Mouse (Mus musculus): ENCODE measurements around the gene Uchl5. TPM values are rescaled to one million over a fixed set of nuclear protein-coding genes. Genes with fewer than 3 reads are reported as not detected.

The Uchl5 gene
- polyA plus RNA-seq, 1 experiment = not detected

GRCm38 (mm10) chr1:143830713-143831112 is 53.6 kb downstream of the Uchl5 start:
- Histone ChIP-seq H3K4me1 (ENCODE audit: control insufficient read depth, insufficient read depth, low read length) (no peaks in the 10 kb centered on the region), H3K4me3 (ENCODE audit: insufficient read depth, low read depth, low read length) (no peak overlapping the region), H3K27ac (ENCODE audit: insufficient read depth, low read depth, low read length) (no peak overlapping the region)
- TF ChIP-seq POLR2A (IDR thresholded peaks at IDR 0.05; ENCODE audit: insufficient read depth, low read depth, low read length) (no peak), CTCF (IDR thresholded peaks at IDR 0.05; ENCODE audit: insufficient read depth, low read depth, low read length) (no peak)
- 31% methylated on average over 3 of the region's 3 CpGs for WGBS

GRCm38 (mm10) chr1:143836363-143837182 is 59.5 kb downstream of the Uchl5 start:
- Histone ChIP-seq H3K4me3 (ENCODE audit: insufficient read depth, low read depth, low read length) (no peak overlapping the region), H3K4me1 (ENCODE audit: control insufficient read depth, insufficient read depth, low read length) (no peaks in the 10 kb centered on the region), H3K27ac (ENCODE audit: insufficient read depth, low read depth, low read length) (no peak overlapping the region)
- TF ChIP-seq POLR2A (IDR thresholded peaks at IDR 0.05; ENCODE audit: insufficient read depth, low read depth, low read length) (no peak), CTCF (IDR thresholded peaks at IDR 0.05; ENCODE audit: insufficient read depth, low read depth, low read length) (no peak)
- 61% methylated on average over 7 of the region's 7 CpGs for WGBS

- no peak overlapping the region for H3K27ac ChIP-seq (ENCODE audit: insufficient read depth, low read depth, low read length)
- no peaks in the 10 kb centered on the region for H3K4me1 ChIP-seq (ENCODE audit: control insufficient read depth, insufficient read depth, low read length)
- TF ChIP-seq CTCF (IDR thresholded peaks at IDR 0.05; ENCODE audit: insufficient read depth, low read depth, low read length) (no peak), POLR2A (IDR thresholded peaks at IDR 0.05; ENCODE audit: insufficient read depth, low read depth, low read length) (no peak)
- H3K4me3 ChIP-seq (ENCODE audit: insufficient read depth, low read depth, low read length) = no peak overlapping the region
- WGBS = 89% methylated on average over 4 of the region's 4 CpGs
Measured at GRCm38 (mm10) chr1:143837681-143838080, 60.6 kb downstream of the Uchl5 start.

DNA sequence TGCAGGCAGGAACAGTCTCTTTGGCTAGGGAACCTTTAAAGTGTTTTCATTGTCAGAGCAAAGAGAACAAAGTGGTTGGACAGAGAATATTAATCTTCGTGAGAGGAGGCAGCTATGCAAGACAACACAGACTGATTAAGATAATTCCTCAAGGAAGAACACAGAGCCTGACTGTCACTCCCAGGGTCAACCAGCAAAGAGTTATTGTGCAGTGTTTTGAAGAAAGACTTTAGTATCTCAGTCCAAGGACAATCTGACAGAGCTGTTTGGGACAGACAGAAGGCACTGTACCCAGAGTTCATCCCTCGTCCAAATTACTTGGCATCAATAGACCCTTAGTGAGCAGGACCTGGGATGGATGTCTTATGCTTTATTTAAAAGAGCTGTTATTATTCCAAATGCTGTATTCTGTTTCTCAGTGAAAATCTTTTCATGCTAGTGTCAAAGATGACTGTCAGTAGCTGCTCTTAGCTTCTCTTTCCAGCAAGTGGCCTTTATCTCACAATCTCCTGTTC is 61.9 kb downstream of the Uchl5 start:
- Histone ChIP-seq H3K4me3 (ENCODE audit: insufficient read depth, low read depth, low read length) (no peak overlapping the region), H3K4me1 (ENCODE audit: control insufficient read depth, insufficient read depth, low read length) (no peaks in the 10 kb centered on the region), H3K27ac (ENCODE audit: insufficient read depth, low read depth, low read length) (no peak overlapping the region)
- 53% methylated on average over 2 of the region's 2 CpGs for WGBS
- TF ChIP-seq POLR2A (IDR thresholded peaks at IDR 0.05; ENCODE audit: insufficient read depth, low read depth, low read length) (no peak), CTCF (IDR thresholded peaks at IDR 0.05; ENCODE audit: insufficient read depth, low read depth, low read length) (no peak)

- no peak overlapping the region for H3K27ac ChIP-seq (ENCODE audit: insufficient read depth, low read depth, low read length)
- H3K4me1 ChIP-seq (ENCODE audit: control insufficient read depth, insufficient read depth, low read length) = no peaks in the 10 kb centered on the region
- TF ChIP-seq CTCF (IDR thresholded peaks at IDR 0.05; ENCODE audit: insufficient read depth, low read depth, low read length) (no peak), POLR2A (IDR thresholded peaks at IDR 0.05; ENCODE audit: insufficient read depth, low read depth, low read length) (no peak)
- 81% methylated on average over 4 of the region's 4 CpGs for WGBS
- H3K4me3 ChIP-seq (ENCODE audit: insufficient read depth, low read depth, low read length) = no peak overlapping the region
Measured at GRCm38 (mm10) chr1:143852329-143852728, 75.3 kb downstream of the Uchl5 start.

- no peak for TF ChIP-seq CTCF (IDR thresholded peaks at IDR 0.05; ENCODE audit: insufficient read depth, low read depth, low read length)
- TF ChIP-seq POLR2A (IDR thresholded peaks at IDR 0.05; ENCODE audit: insufficient read depth, low read depth, low read length) = no peak
- WGBS = 94% methylated on average over 2 of the region's 2 CpGs
- Histone ChIP-seq H3K4me3 (ENCODE audit: insufficient read depth, low read depth, low read length) (no peak overlapping the region), H3K27ac (ENCODE audit: insufficient read depth, low read depth, low read length) (no peak overlapping the region), H3K4me1 (ENCODE audit: control insufficient read depth, insufficient read depth, low read length) (no peaks in the 10 kb centered on the region)
Measured at GRCm38 (mm10) chr1:143852779-143853358, 75.8 kb downstream of the Uchl5 start.

- Histone ChIP-seq H3K4me1 (ENCODE audit: control insufficient read depth, insufficient read depth, low read length) (no peaks in the 10 kb centered on the region), H3K27ac (ENCODE audit: insufficient read depth, low read depth, low read length) (no peak overlapping the region), H3K4me3 (ENCODE audit: insufficient read depth, low read depth, low read length) (no peak overlapping the region)
- TF ChIP-seq CTCF (IDR thresholded peaks at IDR 0.05; ENCODE audit: insufficient read depth, low read depth, low read length) (no peak), POLR2A (IDR thresholded peaks at IDR 0.05; ENCODE audit: insufficient read depth, low read depth, low read length) (no peak)
- 76% methylated on average over 8 of the region's 8 CpGs for WGBS
Measured at GRCm38 (mm10) chr1:143853691-143854115, 76.6 kb downstream of the Uchl5 start.

GRCm38 (mm10) chr1:143855706-143856105 is 78.6 kb downstream of the Uchl5 start:
- no peaks in the 10 kb centered on the region for H3K4me1 ChIP-seq (ENCODE audit: control insufficient read depth, insufficient read depth, low read length)
- no peak overlapping the region for H3K27ac ChIP-seq (ENCODE audit: insufficient read depth, low read depth, low read length)

More at GRCm38 (mm10) chr1:143855706-143856105, 78.6 kb downstream of the Uchl5 start:
- TF ChIP-seq POLR2A (IDR thresholded peaks at IDR 0.05; ENCODE audit: insufficient read depth, low read depth, low read length) = no peak
- 86% methylated on average over 5 of the region's 5 CpGs for WGBS
- H3K4me3 ChIP-seq (ENCODE audit: insufficient read depth, low read depth, low read length) = no peak overlapping the region

Other genes starting within 250 kb of the Uchl5 start
- not detected in 2 replicates for gene B3galt2, start 136.6 kb upstream of the Uchl5 start, polyA plus RNA-seq (2012; ENCODE audit: insufficient read depth, insufficient read length, low replicate concordance, missing spikeins)
- not detected in 2 replicates for gene Cdc73, start 74.4 kb upstream of the Uchl5 start, polyA plus RNA-seq (2012; ENCODE audit: insufficient read depth, insufficient read length, low replicate concordance, missing spikeins)
- gene Glrx2, start 60.9 kb upstream of the Uchl5 start, polyA plus RNA-seq (2012; ENCODE audit: insufficient read depth, insufficient read length, low replicate concordance, missing spikeins) = not detected in 2 replicates
- gene Trove2, start 204 bp upstream of the Uchl5 start, polyA plus RNA-seq (2012; ENCODE audit: insufficient read depth, insufficient read length, low replicate concordance, missing spikeins) = not detected in 2 replicates
- not detected in 2 replicates for gene Rgs2, start 226.9 kb downstream of the Uchl5 start, polyA plus RNA-seq (2012; ENCODE audit: insufficient read depth, insufficient read length, low replicate concordance, missing spikeins)

All from olfactory bulb, adult 2 months (tissue).